Mouse (Mus musculus): ENCODE measurements at regions not wholly inside any gene's neighbourhood (a gene's known extent, or its start where the extent isn't known, plus 50 kb on each side); places are given as distances from the start of the nearest gene placed in this dataset.

DNA sequence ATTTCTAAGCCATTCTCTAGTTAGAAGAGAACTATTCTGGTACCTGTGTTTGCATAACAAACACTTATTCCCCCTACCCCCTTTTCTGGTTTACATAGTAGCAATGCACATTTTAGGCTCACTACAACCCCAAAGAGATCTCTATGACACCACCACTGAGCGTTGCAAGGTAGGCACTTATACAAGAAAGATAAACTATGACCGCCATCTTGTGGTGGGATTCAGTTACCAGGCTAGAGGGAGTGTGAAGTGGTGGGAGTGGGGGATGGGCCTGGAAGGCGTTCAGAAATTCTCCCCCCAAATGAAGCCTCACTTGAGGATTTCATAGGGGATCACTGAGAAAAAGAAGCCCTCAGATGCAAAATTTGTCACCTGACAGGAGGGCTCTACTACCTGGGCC lies 64.4 kb upstream of the Fst start:
- DNase-seq (ENCODE audit: low spot score) = no peak

DNA sequence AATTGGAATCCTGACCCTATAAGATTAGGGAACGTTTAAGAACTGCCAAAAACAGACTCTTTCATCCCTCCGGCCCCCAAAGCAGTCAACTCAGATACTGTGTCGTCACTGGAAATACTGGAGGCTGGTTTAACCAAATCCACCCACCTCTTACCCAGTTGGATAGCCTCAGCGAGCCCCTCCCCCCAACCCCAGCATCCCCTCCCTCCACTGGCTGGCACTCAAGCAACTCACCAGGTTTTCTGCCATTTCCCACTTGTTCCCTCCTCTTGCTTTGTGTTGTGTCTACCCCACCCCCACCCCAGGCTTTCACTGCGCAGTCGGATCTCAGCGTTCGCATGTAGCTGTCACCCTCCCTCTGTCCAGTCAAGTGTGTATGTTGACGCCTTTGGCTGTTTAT lies 68.1 kb upstream of the Fst start:
- no peak for DNase-seq (ENCODE audit: low spot score)

DNA sequence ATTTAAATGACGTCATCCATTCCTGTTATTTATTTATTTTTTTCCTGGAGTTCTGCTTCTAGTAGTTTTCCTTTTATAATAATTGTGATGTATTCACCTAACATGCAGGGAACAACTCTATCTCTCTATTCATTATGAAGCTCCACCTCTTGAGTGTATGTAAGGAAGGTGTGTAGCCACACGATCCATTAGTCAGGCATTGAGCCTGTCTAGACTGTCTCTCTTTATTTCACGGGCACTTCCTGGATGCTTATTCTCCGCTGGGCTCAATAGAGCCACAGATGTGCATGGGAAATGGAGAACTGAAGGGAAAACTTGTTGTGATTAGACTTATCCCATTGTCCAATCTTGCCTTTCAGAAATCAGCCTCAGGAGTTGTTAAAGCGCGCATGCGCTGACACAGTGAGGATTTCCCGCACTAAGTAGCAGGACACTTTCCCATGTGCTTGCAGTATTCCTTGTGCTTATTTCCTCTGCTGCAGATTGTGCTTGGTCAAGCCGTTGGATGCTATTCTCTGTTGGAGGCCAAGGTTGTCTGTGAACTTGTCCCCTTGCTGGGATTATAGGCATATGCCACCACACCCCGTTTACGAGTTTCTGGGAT lies 71.5 kb upstream of the Fst start:
- no peak for DNase-seq (ENCODE audit: low spot score)

DNA sequence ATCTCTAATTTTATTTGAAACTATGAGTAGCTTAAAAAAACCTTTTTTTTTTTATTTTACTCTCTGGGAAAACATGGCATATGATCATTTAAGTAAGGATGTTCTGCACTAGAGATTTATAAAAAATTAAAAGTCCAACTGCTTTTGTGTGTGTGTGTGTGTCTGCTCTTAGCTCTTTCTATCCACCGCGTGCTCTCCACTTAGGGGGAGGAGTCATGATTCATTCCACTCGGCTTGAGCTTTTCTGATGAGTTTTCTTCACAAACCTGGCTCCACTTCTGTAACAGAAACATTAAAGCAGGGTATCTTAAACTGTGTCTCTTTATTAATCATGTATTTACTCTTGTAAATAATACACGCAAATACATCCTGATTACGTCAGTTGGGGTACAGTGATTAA lies 73.0 kb upstream of the Fst start:
- no peak for DNase-seq (ENCODE audit: low spot score)

DNA sequence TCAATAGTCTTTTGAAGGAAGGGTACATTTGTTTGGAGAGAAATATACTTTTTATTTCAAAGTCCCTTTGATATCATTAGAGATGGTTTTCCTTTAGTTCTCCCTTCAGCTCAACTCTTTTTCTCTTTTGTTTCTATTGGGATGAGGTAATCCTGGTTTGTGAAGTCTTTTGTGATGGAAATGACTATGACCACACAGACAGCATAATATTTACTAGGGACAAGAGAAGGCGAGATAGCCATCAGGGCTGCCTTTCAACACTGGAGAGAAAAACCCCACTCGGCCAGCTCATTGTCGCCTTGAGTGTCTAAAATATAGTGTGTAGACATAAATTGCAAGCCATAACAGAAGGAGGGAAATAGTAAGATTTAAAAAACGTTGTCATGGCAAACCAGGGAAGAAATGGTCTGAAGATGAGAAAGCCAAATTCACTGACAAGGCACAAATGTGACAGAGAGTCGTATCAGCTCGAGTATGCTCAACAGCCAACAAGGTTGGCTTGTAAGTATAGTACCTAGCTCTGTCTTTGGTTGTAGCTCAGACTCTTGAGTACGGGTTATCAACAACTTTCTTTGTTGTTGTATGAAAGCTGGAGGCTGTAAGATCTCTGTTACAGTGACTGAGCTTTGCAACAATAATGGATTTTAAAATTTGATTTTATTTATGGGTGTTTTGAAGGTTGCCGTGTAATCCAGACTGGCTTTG lies 73.8 kb upstream of the Fst start:
- DNase-seq (ENCODE audit: low spot score) = no peak

DNA sequence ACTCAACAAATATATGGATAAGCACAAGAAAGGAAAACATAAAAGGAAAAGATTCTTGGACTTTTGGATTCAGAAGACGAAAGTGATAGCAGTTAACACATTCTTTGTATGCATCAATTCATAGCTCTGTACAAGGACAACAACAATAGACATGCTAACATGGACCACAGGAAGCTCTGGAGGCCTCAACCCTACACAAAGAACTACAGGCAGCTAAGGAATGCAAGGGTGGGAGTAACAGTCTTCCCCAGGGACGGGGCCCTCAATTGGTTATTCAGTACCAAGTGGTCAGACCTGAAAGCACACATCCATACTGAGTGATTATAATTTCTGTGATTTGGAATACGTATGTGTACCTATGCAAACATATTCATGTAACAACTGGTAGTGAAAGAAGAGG lies 75.8 kb upstream of the Fst start:
- no peak for DNase-seq (ENCODE audit: low spot score)

DNA sequence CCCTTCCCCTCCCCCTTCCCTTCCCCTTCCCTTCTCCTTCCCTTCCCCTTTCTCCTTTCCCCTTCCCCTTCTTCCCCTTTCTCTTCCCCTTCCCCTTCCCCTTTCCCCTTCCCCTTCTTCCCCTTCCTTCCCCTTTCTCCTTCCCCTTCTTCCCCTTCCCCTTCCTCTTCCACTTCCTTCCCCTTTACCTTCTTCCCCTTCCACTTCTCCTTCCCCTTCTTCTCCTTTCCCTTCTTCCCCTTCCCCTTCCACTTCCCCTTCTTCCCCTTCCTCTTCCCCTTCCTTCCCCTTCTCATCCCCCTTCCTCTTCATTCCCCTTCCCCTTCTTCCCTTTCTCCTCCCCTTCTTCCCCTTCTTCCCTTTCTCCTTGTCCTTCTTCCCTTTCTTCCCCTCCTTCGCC lies 77.0 kb upstream of the Fst start:
- no peak for DNase-seq (ENCODE audit: low spot score)

DNA sequence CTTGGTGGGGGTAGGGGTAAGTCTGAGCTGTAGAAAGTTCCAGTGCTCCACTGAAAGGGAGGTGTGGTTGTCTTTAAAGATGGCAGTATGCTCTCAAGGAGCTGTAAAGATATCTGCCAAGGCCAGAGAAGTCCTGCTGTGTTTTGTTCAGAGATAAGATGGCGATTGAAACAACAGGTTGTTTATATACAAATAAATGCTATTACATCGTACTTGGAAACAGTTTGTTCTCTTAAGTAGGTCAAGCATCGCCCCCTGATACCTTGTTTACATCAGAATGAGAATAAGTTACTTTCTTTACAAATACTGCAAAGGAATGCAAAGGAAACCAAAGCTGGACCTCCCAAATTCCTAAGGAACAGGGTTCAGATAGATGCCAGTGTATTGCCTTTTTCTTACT lies 113.0 kb upstream of the Fst start:
- DNase-seq (ENCODE audit: low spot score) = no peak

DNA sequence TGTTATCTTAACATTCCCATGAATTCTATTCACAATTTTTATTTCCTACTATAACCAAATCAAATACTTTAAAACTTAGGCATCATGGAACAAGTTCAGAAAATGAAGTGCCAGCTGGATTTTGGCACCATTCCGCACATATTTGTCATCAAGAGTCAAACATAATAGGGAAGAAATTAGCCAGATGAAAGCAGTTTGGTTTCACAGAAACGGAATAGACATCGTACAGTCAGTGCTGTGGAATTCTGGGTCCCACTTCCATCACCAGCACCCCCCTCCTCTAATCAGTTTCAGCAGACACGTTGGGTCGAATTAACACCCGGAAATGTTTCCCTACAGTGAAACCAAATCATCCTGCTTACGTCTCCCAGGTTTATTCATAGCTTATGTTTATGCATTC lies 125.8 kb upstream of the Fst start:
- DNase-seq (ENCODE audit: low spot score) = no peak

DNA sequence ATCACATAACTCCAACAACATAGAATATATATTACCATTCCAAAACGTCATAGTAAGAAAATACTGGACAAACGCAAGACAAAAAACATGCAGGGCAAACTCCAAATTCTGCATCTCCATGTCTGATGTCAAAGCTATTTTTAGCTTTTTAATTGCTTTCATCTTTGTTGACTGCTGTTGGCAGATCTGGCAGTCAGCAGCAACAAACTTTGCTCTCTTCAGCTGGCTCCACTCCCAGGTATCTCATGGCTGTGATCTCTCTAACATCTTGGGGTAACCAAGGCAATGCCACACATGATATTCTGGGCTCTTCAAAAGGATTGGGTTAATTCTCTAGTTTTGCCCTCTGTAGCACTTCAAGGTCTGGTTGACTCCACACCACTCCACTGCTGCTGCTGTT lies 128.9 kb upstream of the Fst start:
- DNase-seq (ENCODE audit: low spot score) = no peak

DNA sequence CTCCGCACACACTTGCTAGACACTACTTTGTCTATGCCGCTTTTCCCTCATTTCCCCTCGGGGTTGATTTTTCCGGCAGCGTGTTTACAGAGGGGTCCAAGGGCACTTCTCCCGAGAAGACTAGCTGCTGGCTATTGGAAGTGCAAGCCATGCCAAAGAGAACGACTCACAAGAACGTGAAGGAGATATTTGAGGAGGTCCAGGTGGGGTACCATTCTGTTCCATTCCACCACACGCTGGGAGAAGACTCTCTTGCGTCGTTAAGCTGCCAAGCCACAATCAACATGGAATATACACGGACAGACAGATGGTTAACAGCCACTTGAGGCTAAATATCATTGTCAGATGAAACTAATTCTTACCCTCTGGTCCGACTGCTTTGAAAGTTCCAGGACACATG lies 144.6 kb upstream of the Fst start:
- DNase-seq (ENCODE audit: low spot score) = no peak

DNA sequence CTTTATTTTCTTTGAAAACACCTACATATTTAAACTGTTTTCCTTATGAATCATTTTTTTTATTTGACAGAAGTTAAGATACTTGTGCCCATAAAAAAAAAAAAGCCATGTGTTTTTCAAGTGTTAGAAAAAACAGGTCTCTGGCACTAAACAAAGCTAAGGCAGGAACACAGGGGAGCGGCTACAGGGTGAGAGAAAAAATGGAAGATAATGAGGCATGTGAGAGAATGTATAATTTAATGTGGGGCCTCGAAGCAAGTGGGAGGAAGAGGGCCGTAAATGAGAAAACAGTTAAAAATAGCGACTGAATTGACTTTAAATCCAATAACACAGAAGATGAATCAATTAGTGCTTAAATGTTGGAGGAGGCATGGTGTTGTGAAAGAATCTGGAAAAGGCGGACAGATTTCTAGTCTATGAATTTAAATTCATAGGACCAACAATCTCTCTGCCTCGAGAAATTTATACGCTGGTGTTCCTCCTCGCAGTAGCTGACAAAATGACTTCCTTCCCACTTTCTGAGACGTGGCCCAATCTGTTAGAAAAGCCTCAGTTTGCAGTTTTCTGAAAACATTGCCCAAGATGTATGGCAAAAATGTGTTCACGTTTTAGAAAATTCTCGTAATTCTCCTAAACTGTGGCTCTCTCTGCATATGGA lies 145.4 kb upstream of the Fst start:
- no peak for DNase-seq (ENCODE audit: low spot score)

DNA sequence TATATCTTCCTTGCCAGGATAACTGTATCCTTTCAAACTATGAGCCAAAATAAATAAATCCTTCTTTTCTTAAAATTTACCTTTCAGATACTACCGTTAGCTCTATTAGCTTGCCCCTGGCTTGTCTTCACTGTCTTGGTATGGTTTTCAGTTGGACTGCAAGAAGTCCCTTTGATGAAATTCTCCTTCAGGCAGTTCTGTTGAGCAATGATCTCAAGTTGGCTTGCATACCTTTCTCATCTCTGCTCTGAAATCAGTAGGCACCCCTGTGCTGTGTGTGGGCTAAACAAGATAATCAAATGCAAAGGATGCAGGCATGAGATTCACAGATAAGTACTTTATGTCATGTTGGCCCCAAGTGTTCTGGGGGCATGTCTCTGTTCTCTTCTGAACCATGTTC lies 155.2 kb upstream of the Fst start:
- no peak for DNase-seq (ENCODE audit: low spot score)

DNA sequence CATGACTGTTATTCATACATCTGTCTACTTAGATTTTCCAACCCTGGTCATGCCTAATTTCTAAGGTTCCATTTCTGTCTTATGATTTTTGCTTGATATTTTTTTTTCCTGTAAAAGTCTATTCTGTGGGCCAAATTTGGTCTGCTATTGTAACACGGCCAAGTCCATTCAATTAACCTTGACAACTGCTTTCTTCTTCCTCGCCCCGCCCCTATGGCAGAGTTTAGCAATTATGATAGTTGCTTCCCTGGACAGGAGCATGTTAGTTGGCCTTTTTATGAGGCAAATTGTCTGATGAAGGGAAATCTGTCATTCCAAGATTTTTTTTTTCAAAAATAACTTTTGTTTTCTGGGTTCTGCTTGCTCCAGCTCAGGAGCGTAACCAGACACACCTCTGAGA lies 160.7 kb upstream of the Fst start:
- DNase-seq (ENCODE audit: low spot score) = no peak

DNA sequence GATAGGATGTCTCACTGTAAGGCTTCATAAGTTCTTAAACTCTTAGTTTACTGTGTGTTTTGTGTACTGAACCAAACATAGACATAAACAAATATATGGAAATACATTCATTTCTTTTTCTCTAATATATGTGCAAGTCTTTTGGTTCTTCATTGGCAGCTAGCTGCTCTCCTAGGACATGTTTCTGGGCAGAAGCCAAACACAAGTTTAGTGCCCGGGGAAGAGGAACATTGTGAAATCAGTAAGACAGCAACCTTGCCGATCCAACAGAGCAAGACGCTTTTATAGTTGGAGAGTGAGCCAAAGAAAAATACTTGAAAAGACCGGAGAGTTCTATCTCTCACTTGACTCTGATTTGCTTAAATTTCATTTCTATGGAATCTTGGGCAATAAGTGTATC lies 178.0 kb upstream of the Fst start:
- DNase-seq (ENCODE audit: low spot score) = peak; percentile 47

DNA sequence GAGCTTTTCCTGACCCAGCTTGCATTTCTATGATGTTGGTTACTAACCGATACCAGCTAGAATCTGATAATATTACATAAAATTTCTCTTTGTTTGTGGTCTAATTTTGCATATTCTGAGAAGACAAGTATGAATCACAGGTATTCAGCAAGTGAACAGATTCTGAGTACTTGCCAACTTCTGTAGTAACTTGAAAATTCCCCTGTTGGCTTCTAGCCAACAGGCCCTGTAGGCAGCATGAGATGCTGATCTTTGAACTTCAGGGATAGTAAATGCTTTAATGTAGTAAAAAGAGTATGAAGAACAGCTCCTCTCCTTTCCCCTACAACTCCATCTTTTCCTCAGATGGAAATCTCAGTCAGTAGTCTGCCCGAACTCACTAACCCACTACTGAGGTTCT lies 178.5 kb upstream of the Mocs2 start:
- DNase-seq (ENCODE audit: low spot score) = no peak

DNA sequence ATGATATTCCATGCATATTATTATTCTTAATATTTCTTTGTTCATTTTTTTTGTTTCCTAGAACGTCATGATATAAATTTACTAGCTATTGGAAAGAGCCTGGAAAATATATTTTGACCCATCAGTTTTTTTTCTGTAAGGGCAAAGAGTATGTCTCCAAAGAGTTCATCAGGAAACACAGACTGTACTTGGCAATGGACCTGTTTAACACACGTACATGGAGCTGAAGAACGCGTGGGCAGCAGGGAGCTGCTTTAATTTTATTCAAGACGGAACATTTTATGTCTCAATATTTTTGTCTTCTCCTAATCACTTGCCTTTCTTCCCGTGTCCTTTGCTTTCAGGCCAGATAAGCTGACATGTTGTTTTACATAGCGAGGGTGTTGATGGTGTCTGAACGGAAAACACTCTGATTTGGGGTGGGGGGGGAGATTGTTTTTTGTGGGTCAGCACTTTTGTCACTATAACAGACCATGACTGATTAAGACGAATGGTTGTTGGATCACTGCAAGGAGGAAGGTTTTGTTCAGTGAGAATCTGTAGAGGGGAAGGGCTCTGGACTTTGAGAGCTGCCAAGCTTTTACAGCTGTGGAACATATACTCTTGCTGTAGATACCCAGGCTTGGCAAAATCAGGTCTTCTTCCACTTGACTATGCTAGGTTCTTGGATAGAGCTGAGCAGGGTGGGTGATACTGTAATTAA lies 176.2 kb upstream of the Mocs2 start:
- no peak for DNase-seq (ENCODE audit: low spot score)

DNA sequence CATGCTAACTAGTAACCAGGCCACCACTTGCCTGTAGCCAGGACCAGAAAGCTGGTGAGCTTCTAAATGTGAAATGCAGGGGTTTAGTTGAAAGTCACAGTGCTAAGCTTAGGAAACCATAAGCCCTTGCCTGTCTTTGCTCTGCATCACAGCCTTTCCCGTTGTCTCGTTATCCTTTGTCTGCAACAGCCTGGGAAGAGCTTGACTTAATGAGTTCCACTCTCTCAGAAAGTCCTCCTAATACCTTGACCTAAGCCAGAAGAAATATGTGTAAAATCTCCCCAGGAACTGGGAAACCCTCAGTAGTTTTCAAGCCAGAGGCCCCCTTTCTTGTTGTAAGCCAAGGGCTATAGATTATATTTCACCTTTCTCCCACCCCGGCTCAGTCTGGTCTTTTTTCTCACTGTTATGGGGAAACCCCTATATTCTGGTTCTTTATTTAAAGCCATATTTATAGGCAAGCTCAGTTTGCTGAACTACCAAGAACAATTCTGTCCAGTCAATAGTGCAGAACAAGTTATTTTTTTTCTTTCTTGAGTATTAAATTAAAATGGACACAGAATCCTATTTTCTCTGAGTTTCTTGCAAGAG lies 175.0 kb upstream of the Mocs2 start:
- no peak for DNase-seq (ENCODE audit: low spot score)

DNA sequence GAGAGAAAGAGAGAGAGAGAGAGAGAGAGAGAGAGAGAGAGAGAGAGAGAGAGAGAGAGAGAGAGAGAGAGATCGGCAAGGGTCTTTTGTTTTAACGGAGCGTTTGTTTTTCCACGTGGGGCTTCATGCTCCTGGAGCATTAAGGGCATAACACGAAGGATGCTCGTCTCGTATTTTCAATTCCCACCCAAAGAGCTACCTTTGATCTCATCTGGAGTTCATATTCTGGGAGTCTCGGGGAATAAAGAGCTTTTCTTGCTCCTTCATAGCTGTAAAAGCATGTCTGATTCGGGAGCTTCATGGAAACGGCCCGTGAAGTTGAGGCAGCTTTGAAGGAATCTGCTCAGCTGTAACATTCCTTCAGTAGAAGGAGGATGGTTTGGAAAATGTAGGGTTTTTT lies 174.5 kb upstream of the Mocs2 start:
- DNase-seq (ENCODE audit: low spot score) = no peak

DNA sequence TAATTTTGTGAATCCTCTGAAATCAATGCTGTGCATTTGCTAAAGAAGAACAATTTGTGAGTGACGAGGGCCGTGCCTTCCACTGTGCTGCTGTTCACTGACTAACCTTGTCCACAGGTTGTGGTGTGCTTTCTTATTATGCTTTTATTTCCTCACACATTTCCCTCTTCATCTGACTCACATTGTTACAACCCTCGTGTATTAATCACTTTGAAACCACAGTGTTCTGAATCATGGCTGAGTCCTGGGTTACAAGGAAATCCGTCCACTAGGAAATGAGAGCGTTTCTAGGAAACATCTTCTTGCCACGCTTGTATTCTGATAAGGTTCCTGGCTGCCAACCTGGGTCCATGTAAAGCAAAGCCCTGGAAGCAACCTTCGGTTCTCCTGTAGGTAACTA lies 163.8 kb upstream of the Mocs2 start:
- no peak for DNase-seq (ENCODE audit: low spot score)

DNA sequence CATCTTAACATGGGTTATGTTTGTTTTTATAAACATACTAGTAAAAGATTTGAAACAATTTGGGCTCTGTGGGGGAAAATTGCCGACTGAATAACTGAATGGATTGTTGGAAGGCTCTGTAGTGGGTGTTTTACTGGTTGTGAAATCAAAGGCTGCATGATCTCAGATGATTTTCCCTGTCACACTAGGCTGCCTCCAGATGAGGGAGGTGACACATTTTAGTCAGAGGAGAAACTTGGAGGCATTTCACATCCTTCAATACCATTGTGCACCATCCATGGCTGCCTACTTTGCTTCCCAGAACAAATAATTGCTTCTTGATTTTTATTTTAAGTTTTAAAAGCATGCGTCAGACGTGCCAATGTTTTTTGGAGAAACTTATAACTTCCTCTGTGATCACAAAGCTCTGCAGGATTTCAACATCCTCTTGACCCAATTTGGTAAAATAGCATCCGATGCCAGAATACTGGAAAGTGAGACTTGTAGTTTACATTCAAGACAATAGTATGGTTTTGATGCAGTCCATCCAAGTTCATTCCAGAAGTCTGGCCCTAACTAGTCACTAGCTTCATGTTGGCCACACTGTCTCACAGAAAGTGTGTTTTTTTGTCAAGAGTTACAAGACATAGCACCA lies 163.0 kb upstream of the Mocs2 start:
- no peak for DNase-seq (ENCODE audit: low spot score)

DNA sequence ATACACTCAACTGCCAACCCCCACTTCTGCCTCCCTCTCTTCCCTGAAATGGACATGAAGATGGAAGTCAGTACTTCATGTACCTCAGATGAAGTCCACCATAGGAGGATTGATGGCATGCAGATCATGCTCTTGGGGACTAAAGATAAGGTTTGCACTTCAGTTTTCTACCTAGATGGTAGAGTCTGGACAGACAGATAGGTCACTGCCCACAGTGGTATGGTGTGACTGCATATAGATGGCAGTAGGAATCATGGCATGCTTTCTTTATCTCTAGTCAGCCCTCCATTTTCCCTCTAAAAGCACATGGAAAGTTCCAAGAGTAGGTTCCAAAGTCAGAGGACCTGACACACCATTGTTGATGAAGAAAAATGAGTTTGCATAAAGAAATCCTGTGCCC lies 145.6 kb upstream of the Mocs2 start:
- no peak for DNase-seq (ENCODE audit: low spot score)
